In genomic region chr10:29147641-29147990, GRCm38 (mm10) we compare ENCODE assay signal across 8 mouse cellular contexts. TPM values are rescaled to one million over a fixed set of nuclear protein-coding genes. Genes with fewer than 3 reads are reported as not detected.
DNase-seq lines count a peak whose midpoint lies in the region; ATAC-seq and TF ChIP-seq lines count a peak whose summit lies in the region.

No protein-coding gene starts in this region.

- under 1% methylated on average over 12 of the region's 12 CpGs for WGBS in heart, embryonic 10.5 days
- under 1% methylated on average over 12 of the region's 12 CpGs for WGBS in forebrain, embryonic 15.5 days
- 1% methylated on average over 12 of the region's 12 CpGs for WGBS in liver, embryonic 16.5 days (ENCODE audit: insufficient replicate concordance)

- peaks cover 63% of the 10 kb centered on the region for H3K27me3 ChIP-seq in heart, embryonic 10.5 days (ENCODE audit: insufficient read depth, poor library complexity, severe bottlenecking)
- H3K27me3 ChIP-seq in ES-Bruce4 (ENCODE audit: control insufficient read depth, insufficient read depth, low read length, poor library complexity, severe bottlenecking): 0 out of 2 replicates have a peak, but pooled peaks cover 3% of the 10 kb centered on the region
- H3K27me3 ChIP-seq in forebrain, embryonic 15.5 days: no peaks in the 10 kb centered on the region
- H3K27me3 ChIP-seq in liver, embryonic 16.5 days (ENCODE audit: control insufficient read depth, insufficient read depth, low read depth, low read length): peaks cover 49% of the 10 kb centered on the region

- H3K9ac ChIP-seq in ES-Bruce4 (ENCODE audit: low read depth, poor library complexity, severe bottlenecking): peak overlapping the region; percentile 39
- peak overlapping the region; percentile 79 for H3K9ac ChIP-seq in forebrain, embryonic 15.5 days (replicated peaks)
- H3K9ac ChIP-seq in liver, embryonic 16.5 days (ENCODE audit: low read depth, low read length): no peak overlapping the region

- peak overlapping the region; percentile 66 for H3K4me3 ChIP-seq in heart, embryonic 10.5 days
- peak overlapping the region; percentile 88 for H3K4me3 ChIP-seq in ES-Bruce4 (ENCODE audit: low read depth, low read length)
- peak overlapping the region; percentile 76 for H3K4me3 ChIP-seq in forebrain, embryonic 15.5 days
- peak overlapping the region; percentile 33; the same call in 1 of the 2 replicates for H3K4me3 ChIP-seq in liver, embryonic 16.5 days (ENCODE audit: low read depth, low read length)

- H3K36me3 ChIP-seq in heart, embryonic 10.5 days: no peaks in the 10 kb centered on the region
- no peaks in the 10 kb centered on the region for H3K36me3 ChIP-seq in ES-Bruce4 (ENCODE audit: control insufficient read depth, insufficient read depth, low read length, poor library complexity, severe bottlenecking)
- H3K36me3 ChIP-seq in forebrain, embryonic 15.5 days: peaks cover 18% of the 10 kb centered on the region
- H3K36me3 ChIP-seq in liver, embryonic 16.5 days (ENCODE audit: control insufficient read depth, insufficient read depth): no peaks in the 10 kb centered on the region

- peak overlapping the region; percentile 89 for H3K4me2 ChIP-seq in forebrain, embryonic 15.5 days (replicated peaks)
- peak overlapping the region; percentile 48 for H3K4me2 ChIP-seq in liver, embryonic 16.5 days (ENCODE audit: low read depth, low read length)

- TF ChIP-seq POLR2A in ES-Bruce4 (IDR thresholded peaks at IDR 0.05; ENCODE audit: insufficient read depth, low read length): no peak

- no peaks in the 10 kb centered on the region for H3K9me3 ChIP-seq in heart, embryonic 10.5 days
- no peaks in the 10 kb centered on the region for H3K9me3 ChIP-seq in ES-Bruce4 (replicated peaks; ENCODE audit: control insufficient read depth, insufficient read depth, low read length, poor library complexity, severe bottlenecking)
- no peaks in the 10 kb centered on the region for H3K9me3 ChIP-seq in forebrain, embryonic 15.5 days
- H3K9me3 ChIP-seq in liver, embryonic 16.5 days (replicated peaks; ENCODE audit: control insufficient read depth, low read length): no peaks in the 10 kb centered on the region

- no peak for DNase-seq in heart, embryonic 10.5 days (ENCODE audit: low spot score)
- no peak for DNase-seq in heart, postnatal 36 days
- DNase-seq in ovary, postnatal 36 days (ENCODE audit: low spot score): no peak
- no peak for DNase-seq in left cerebral cortex, adult 11 months (ENCODE audit: low spot score)

- H3K4me1 ChIP-seq in heart, embryonic 10.5 days: peaks cover 28% of the 10 kb centered on the region
- no peaks in the 10 kb centered on the region for H3K4me1 ChIP-seq in ES-Bruce4 (ENCODE audit: control insufficient read depth, insufficient read depth, low read length)
- H3K4me1 ChIP-seq in forebrain, embryonic 15.5 days: peaks cover 48% of the 10 kb centered on the region
- no peaks in the 10 kb centered on the region; the same call in 1 of the 2 replicates for H3K4me1 ChIP-seq in liver, embryonic 16.5 days (ENCODE audit: control insufficient read depth, low read depth, low read length)

- ATAC-seq in forebrain, embryonic 15.5 days (replicated peaks): no peak
- no peak for ATAC-seq in liver, embryonic 16.5 days (ENCODE audit: low read depth)
- no peak for ATAC-seq in erythroblast, adult 5-6 weeks (replicated peaks; ENCODE audit: low FRiP score, poor library complexity, severe bottlenecking)

- H3K27ac ChIP-seq in heart, embryonic 10.5 days: no peak overlapping the region
- H3K27ac ChIP-seq in ES-Bruce4 (ENCODE audit: insufficient read depth, low read length): no peak overlapping the region
- H3K27ac ChIP-seq in forebrain, embryonic 15.5 days (replicated peaks): peak overlapping the region; percentile 96
- H3K27ac ChIP-seq in liver, embryonic 16.5 days (ENCODE audit: low read length): no peak overlapping the region

- intact Hi-C loops in heart, postnatal 36 days (cut with DNase I): no loop called here

- no peak for TF ChIP-seq EP300 in ES-Bruce4 (IDR thresholded peaks at IDR 0.05; ENCODE audit: insufficient read depth, low read depth, low read length)

- no peak for TF ChIP-seq CTCF in ES-Bruce4 (IDR thresholded peaks at IDR 0.05; ENCODE audit: low read depth, low read length)

RNA-seq across cellular contexts. Expression of gene Soga3, which starts 4.0 kb away (rescaled TPM):
- polyA plus RNA-seq in heart, embryonic 10.5 days (2016; fragmentation: Nextera tagmentation; extraction: Ambion mirVana): 0.36 and 0.82 TPM in 2 replicates
- not detected for total RNA-seq in heart, postnatal 36 days (2021)
- 1.6 and 2.5 TPM in 2 replicates for polyA plus RNA-seq in ES-Bruce4 (2011; ENCODE audit: insufficient read depth, insufficient read length, low read depth, missing spikeins)
- polyA plus RNA-seq in forebrain, embryonic 15.5 days (2015; fragmentation: Nextera tagmentation; extraction: Ambion mirVana): 104 and 116 TPM in 2 replicates
- polyA plus RNA-seq in liver, embryonic 16.5 days (2015; fragmentation: Nextera tagmentation; extraction: Ambion mirVana): 0.17 TPM in 1 of 2 replicates, not detected in the other
- not detected in 2 replicates for total RNA-seq in erythroblast, adult 5-6 weeks (2015; ENCODE audit: low replicate concordance)
- total RNA-seq in erythroblast, adult 5-6 weeks (2017; ENCODE audit: low replicate concordance): not detected in 2 replicates

RNA-seq across cellular contexts. Expression of gene Gm49353, which starts 51.1 kb away (rescaled TPM):
- not detected in 2 replicates for polyA plus RNA-seq in heart, embryonic 10.5 days (2016; fragmentation: Nextera tagmentation; extraction: Ambion mirVana)
- not detected for total RNA-seq in heart, postnatal 36 days (2021)
- polyA plus RNA-seq in ES-Bruce4 (2011; ENCODE audit: insufficient read depth, insufficient read length, low read depth, missing spikeins): 3.3 TPM in 1 of 2 replicates, not detected in the other
- 20.1 and 22.3 TPM in 2 replicates for polyA plus RNA-seq in forebrain, embryonic 15.5 days (2015; fragmentation: Nextera tagmentation; extraction: Ambion mirVana)
- polyA plus RNA-seq in liver, embryonic 16.5 days (2015; fragmentation: Nextera tagmentation; extraction: Ambion mirVana): not detected in 2 replicates
- not detected in 2 replicates for total RNA-seq in erythroblast, adult 5-6 weeks (2015; ENCODE audit: low replicate concordance)
- total RNA-seq in erythroblast, adult 5-6 weeks (2017; ENCODE audit: low replicate concordance): not detected in 2 replicates

Comparison
In these comparisons a context has a peak if more than half of its experiments do, and no peak if none do; other contexts are left out.
1. H3K4me3 ChIP-seq: peak in every context shown above with its lines; median percentile 88 in ES-Bruce4; 76 in forebrain, embryonic 15.5 days; 66 in heart, embryonic 10.5 days; 33 in liver, embryonic 16.5 days.
2. RNA of gene Soga3, which starts 4.0 kb away (polyA plus RNA-seq): 104 to 116 TPM in forebrain, embryonic 15.5 days; 1.6 to 2.5 TPM in ES-Bruce4, 0.36 to 0.82 TPM in heart, embryonic 10.5 days and 0.17 TPM in liver, embryonic 16.5 days; every median in the first group is over 10 times any median in the second.